Mouse (Mus musculus): ENCODE measurements at regions not wholly inside any gene's neighbourhood (a gene's known extent, or its start where the extent isn't known, plus 50 kb on each side); places are given as distances from the start of the nearest gene placed in this dataset.

DNA sequence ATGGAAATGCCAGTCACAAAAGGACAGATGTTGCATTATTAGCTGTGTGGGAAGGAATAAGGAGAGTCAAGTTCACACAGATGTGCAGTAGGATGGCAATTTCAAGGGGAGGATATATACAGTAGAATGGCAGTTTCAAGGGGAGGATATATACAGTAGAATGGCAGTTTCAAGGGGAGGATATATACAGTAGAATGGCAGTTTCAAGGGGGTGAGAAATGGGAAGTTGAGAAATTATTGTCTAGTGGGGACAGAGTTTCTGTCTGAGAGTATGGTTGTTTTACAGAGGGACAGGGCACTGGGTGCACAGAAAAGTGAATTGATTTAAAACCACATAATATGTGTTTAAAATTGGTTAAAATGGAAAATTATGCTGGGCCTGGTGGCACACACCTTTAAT lies 54.8 kb upstream of the Scel start:
- peak; percentile 60 for ATAC-seq (replicated peaks; ENCODE audit: poor library complexity)

GRCm38 (mm10) chr14:103456106-103456505 lies 57.0 kb upstream of the Scel start:
- ATAC-seq (replicated peaks; ENCODE audit: poor library complexity) = no peak

GRCm38 (mm10) chr14:103450756-103451155 lies 62.4 kb upstream of the Scel start:
- ATAC-seq (replicated peaks; ENCODE audit: poor library complexity) = peak; percentile 73

DNA sequence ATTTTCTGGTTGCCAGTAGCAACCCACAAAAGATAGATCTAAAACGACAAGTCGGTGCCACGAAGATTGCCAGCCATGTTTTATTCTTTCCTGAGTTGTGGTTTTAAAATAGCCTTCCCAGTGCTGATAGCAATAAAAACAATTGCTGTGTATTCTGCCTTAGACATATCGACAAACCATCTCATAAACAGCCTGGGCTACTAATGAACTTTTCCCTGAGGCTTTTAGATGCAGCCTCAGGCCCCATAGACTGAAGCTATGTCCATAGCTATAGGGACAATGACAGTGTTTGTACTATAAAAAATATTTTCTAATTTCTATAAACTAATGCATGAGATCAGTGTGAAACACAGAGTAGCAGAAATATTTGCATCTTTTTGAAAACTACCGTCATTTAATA lies 63.7 kb upstream of the Scel start:
- ATAC-seq (replicated peaks; ENCODE audit: poor library complexity) = no peak

GRCm38 (mm10) chr14:103449033-103449432 lies 64.1 kb upstream of the Scel start:
- ATAC-seq (replicated peaks; ENCODE audit: poor library complexity) = no peak

GRCm38 (mm10) chr14:103446671-103447070 lies 66.5 kb upstream of the Scel start:
- ATAC-seq (replicated peaks; ENCODE audit: poor library complexity) = no peak

GRCm38 (mm10) chr14:103441454-103442065 lies 71.6 kb upstream of the Scel start:
- ATAC-seq (replicated peaks; ENCODE audit: poor library complexity) = peak; percentile 57

DNA sequence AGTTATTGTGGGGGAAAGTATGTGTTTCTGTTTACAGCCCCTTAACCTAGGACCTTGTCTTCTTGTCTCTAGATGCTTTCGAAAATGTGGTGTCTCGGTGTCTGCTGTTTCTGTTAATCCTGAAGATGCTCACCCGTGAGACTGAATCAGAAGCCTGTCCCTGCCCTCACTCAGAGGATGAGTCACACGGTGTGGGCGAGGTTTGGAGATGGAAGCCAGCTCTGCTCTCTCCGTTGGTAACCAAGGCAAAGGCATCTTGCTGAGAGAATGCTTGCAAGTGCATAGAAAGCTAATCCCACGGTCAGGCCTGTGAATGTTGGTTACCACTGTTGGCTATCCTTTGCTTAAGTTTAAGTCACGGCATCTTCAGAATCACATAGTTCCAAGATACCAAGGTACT lies 72.9 kb upstream of the Scel start:
- ATAC-seq (replicated peaks; ENCODE audit: poor library complexity) = no peak

DNA sequence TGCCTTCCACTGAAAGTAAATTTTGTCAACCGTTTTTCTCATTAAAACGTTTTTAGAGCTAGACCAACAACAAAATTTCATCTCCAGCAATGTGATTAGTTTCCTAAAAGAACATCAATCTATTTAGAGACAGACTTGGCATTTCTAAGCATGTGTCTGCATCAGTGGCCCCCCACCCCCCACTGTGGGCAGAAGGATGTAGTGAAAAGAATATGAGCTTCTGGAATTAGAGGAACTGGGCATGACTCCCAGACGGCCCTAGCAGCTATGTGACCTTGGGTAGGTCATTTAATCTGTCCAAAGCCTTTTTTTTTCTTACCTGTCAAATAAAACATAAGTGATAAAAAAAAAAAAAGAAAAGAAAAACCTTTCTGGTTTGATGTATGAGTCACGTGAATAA lies 78.9 kb upstream of the Scel start:
- ATAC-seq (replicated peaks; ENCODE audit: poor library complexity) = no peak

GRCm38 (mm10) chr14:103433106-103433505 lies 80.0 kb upstream of the Scel start:
- ATAC-seq (replicated peaks; ENCODE audit: poor library complexity) = no peak

DNA sequence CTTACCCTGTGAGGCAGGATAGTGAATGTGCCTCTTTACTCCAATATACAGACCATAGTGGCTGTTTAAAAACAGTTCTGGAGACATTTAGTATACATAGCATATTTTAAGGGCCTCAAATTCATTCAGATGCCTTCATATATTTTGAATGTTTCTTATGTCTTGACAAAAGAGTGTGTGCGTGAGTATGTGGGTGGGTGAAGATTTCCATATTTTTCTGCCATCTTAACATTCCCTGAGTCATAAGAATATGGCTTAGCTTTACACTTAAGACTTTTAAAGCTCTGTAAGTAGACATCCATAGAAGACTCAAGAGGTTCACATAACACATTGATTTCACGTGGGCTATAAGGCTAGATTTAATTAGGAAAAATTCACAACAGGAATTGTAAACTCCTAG lies 81.3 kb upstream of the Mycbp2 start:
- no peak for ATAC-seq (replicated peaks; ENCODE audit: poor library complexity)

GRCm38 (mm10) chr14:103421305-103421822 lies 74.8 kb upstream of the Mycbp2 start:
- no peak for ATAC-seq (replicated peaks; ENCODE audit: poor library complexity)

DNA sequence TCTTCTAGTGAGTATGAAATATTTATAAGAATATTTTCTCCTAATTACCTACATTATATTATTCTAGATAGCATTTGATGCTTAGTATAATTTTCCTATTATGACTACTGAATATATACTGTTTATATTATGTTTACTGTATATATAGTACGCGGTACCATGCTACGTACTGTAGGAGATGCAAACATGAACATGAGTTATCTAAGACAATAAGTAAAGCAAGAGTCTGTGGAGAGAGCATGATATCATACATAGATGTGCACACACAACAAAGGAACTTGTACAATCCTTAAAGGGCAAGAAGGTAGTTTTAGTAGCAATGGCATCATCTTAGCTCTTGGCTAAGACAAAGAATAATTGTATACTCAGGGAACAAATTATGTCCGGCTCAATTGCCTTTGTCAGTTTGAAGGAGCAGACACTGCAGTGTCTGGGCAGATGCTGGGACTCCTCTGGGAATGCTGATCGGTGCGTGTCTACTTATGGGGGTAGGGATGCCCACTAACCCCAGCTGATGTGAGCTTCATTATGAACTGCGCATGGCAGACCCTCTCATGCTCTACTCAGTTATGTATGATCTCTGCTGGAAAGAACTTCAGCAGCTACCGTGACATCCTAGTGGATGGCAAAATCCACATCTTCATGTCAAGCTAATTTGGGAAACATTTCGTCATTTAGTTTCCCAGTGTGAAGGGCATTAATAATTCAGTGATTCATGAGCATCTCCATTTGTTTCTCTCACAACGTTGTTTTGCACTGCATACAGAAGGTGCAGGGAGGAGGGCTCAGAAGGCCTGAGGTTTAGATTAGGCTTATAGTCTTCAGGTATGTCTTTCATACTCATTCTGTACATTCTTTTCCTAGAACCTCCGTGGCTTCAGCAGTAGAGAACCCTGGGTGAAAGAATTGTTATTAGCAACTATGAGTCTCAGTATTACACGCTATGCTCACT lies 70.8 kb upstream of the Mycbp2 start:
- no peak for ATAC-seq (replicated peaks; ENCODE audit: poor library complexity)

DNA sequence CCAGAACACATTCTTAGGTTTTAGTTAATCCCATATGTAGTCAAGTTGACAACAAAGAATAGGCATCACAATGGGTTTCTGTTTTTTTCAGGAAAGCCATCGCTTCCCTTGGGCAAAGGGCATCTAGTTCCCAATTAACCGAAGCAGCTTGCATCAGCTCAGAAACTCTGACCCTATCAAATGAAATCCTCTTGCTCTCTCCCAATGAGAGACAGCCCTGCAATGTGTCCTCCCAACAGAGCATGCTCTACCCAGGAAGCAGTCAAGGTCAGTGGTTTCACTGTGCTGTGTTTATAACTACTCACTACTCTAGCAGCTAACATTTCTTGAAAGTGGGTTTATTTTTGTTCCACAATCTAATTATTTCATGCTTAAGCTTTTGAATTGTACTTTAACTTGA lies 58.0 kb upstream of the Mycbp2 start:
- ATAC-seq (replicated peaks; ENCODE audit: poor library complexity) = no peak

GRCm38 (mm10) chr14:103403054-103403453 lies 56.4 kb upstream of the Mycbp2 start:
- ATAC-seq (replicated peaks; ENCODE audit: poor library complexity) = no peak

DNA sequence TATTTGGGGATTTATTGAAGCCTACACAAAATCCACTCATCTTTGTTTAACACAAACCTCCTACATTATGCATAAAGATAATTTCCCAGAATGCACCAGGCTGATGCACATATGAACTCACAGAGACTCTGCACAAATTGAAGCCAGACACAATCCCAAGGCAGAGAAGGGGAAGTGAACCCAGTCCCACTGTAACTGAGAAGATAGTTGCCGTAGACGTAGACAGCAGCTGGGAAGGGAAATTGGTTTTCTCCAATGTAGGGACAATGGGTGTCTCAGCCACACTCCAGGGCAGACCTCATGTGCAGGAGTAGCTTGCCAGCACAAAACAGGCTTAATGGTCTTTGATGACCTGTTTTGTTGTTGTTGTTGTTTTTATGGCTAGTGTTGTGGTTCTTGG lies 55.4 kb upstream of the Mycbp2 start:
- peak; percentile 70 for ATAC-seq (replicated peaks; ENCODE audit: poor library complexity)

DNA sequence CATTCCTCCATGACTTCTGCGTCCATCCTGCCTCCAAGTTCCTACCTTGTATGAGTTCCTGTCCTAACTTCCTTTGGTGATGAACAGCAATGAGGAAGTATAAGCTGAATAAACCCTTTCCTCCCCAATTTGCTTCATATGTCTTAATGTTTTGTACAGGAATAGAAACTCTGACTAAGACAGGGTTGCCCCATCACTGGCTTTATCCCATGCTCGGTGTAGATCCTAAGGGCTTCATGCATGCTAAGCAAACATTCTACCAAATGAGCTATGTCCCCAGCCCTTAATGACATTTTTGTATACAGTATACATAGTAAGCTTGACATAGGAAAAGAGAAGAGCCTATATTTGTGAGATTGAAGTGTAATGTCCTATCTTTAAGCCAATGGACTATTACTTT lies 54.7 kb upstream of the Mycbp2 start:
- ATAC-seq (replicated peaks; ENCODE audit: poor library complexity) = peak; percentile 71

DNA sequence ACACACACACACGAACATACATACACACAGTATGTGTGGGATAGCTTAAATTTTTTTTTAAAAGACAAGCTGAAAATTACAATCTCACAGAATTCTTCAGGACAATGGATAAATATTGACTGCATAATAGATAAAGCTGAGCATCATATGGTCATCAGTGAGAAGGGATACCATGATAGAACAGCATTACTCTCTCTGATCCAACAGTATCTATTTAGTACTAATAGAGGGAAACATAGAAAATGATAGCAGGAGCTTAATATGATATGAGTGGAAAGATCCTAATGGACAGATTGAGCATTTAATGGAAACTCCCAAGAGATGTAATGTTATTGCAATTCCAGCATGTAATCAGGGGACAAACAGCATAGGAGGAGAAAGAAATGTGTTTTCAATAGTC lies 51.8 kb upstream of the Mycbp2 start:
- no peak for ATAC-seq (replicated peaks; ENCODE audit: poor library complexity)
